Mouse (Mus musculus): ENCODE results near the gene Afap1.

Gene Afap1

GRCm38 (mm10) chr5:35974265-35974664, 81.1 kb downstream of the Afap1 start:
- DNase-seq (ENCODE audit: low spot score) = no peak

- peak; percentile 41 for DNase-seq (ENCODE audit: low spot score)
These were observed 82.6 kb downstream of the Afap1 start for GRCm38 (mm10) chr5:35975681-35976080.

- no peak for DNase-seq (ENCODE audit: low spot score)
These were observed 87.4 kb downstream of the Afap1 start for GRCm38 (mm10) chr5:35980542-35980941.

- DNase-seq (ENCODE audit: low spot score) = no peak
These were observed 88.2 kb downstream of the Afap1 start for GRCm38 (mm10) chr5:35981341-35981740.

- peak; percentile 88 for DNase-seq (ENCODE audit: low spot score)
These were observed 88.9 kb downstream of the Afap1 start for GRCm38 (mm10) chr5:35981976-35982375.

GRCm38 (mm10) chr5:35985611-35986010, 92.5 kb downstream of the Afap1 start:
- no peak for DNase-seq (ENCODE audit: low spot score)

GRCm38 (mm10) chr5:35988085-35988484, 95.0 kb downstream of the Afap1 start:
- DNase-seq (ENCODE audit: low spot score) = no peak

- no peak for DNase-seq (ENCODE audit: low spot score)
These were observed 96.4 kb downstream of the Afap1 start for GRCm38 (mm10) chr5:35989506-35989905.

- DNase-seq (ENCODE audit: low spot score) = no peak
These were observed 97.0 kb downstream of the Afap1 start for GRCm38 (mm10) chr5:35989986-35990735.

- no peak for DNase-seq (ENCODE audit: low spot score)
These were observed 110.7 kb downstream of the Afap1 start for GRCm38 (mm10) chr5:36003797-36004196.

GRCm38 (mm10) chr5:36006106-36006505, 113.0 kb downstream of the Afap1 start:
- no peak for DNase-seq (ENCODE audit: low spot score)

- DNase-seq (ENCODE audit: low spot score) = no peak
These were observed 113.5 kb downstream of the Afap1 start for GRCm38 (mm10) chr5:36006586-36006985.

GRCm38 (mm10) chr5:36007649-36008048, 114.5 kb downstream of the Afap1 start:
- peak; percentile 28 for DNase-seq (ENCODE audit: low spot score)

- DNase-seq (ENCODE audit: low spot score) = no peak
These were observed 116.3 kb downstream of the Afap1 start for GRCm38 (mm10) chr5:36009405-36009804.

GRCm38 (mm10) chr5:36018366-36018765, 125.2 kb downstream of the Afap1 start:
- no peak for DNase-seq (ENCODE audit: low spot score)

GRCm38 (mm10) chr5:36021091-36021490, 128.0 kb downstream of the Afap1 start:
- no peak for DNase-seq (ENCODE audit: low spot score)

- DNase-seq (ENCODE audit: low spot score) = no peak
These were observed 129.2 kb downstream of the Afap1 start for GRCm38 (mm10) chr5:36022361-36022760.

GRCm38 (mm10) chr5:36024003-36024685, 131.0 kb downstream of the Afap1 start:
- no peak for DNase-seq (ENCODE audit: low spot score)

- no peak for DNase-seq (ENCODE audit: low spot score)
These were observed 132.0 kb downstream of the Afap1 start for GRCm38 (mm10) chr5:36025076-36025475.

- DNase-seq (ENCODE audit: low spot score) = peak; percentile 56
These were observed 140.7 kb downstream of the Afap1 start for GRCm38 (mm10) chr5:36033531-36034426.

- DNase-seq (ENCODE audit: low spot score) = no peak
These were observed 146.5 kb downstream of the Afap1 start for GRCm38 (mm10) chr5:36039596-36039995.
